Mouse (Mus musculus): ENCODE data around the gene Gga2.

- TF ChIP-seq CTCF (IDR thresholded peaks at IDR 0.05; ENCODE audit: low read depth, low read length) (no peak), POLR2A (IDR thresholded peaks at IDR 0.05; ENCODE audit: borderline replicate concordance, low read depth, low read length) (no peak)
Measured at GRCm38 (mm10) chr7:121954891-121955669, 65.9 kb downstream of the Gga2 start.

All from bone marrow macrophage, adult 2 months (primary cell).